Mouse (Mus musculus) gastrocnemius, postnatal 14 days (tissue): ENCODE data around the gene Hs3st6. TPM values are rescaled to one million over a fixed set of nuclear protein-coding genes. Genes with fewer than 3 reads are reported as not detected.

Source experiments
- total RNA-seq, 2 experiments: library from RNA; stranded (reverse); gene quantifications; 2 replicates each; pipeline ENCODE4 v1.2.3; 2021

Hs3st6 gene
- total RNA-seq, 2 experiments from 2014 or later, result not detected

Other genes starting within 250 kb of the Hs3st6 start
- 10 to 100 TPM; 31.9 to 33.4 TPM for gene Traf7, start 225.1 kb upstream of the Hs3st6 start, total RNA-seq
- gene Rab26, start 218.8 kb upstream of the Hs3st6 start, total RNA-seq, result under 1 TPM; 0.21 to 0.27 TPM
- gene Pkd1, start 203.2 kb upstream of the Hs3st6 start, total RNA-seq, result 10 to 100 TPM; 32.0 to 36.1 TPM
- 10 to 100 TPM; 50.6 to 53.0 TPM for gene Tsc2, start 120.4 kb upstream of the Hs3st6 start, total RNA-seq
- gene Nthl1, start 120.3 kb upstream of the Hs3st6 start, total RNA-seq, result 1 to 10 TPM; 2.2 to 3.6 TPM
- gene Slc9a3r2, start 102.7 kb upstream of the Hs3st6 start, total RNA-seq, result 10 to 100 TPM; 36.2 to 46.3 TPM
- gene Npw, start 94.5 kb upstream of the Hs3st6 start, total RNA-seq, result not detected
- gene Zfp598, start 83.3 kb upstream of the Hs3st6 start, total RNA-seq, result 10 to 100 TPM; 13.9 to 16.3 TPM
- gene Syngr3, start 63.0 kb upstream of the Hs3st6 start, total RNA-seq, result not detected
- gene Gfer, start 56.8 kb upstream of the Hs3st6 start, total RNA-seq, result 10 to 100 TPM; 23.0 to 25.0 TPM
- under 1 TPM; 0.44 to 0.94 TPM for gene Noxo1, start 56.8 kb upstream of the Hs3st6 start, total RNA-seq
- 10 to 100 TPM; 16.3 to 19.6 TPM for gene Tbl3, start 45.3 kb upstream of the Hs3st6 start, total RNA-seq
- not detected for gene Rnf151, start 34.9 kb upstream of the Hs3st6 start, total RNA-seq
- gene Rps2, start 34.9 kb upstream of the Hs3st6 start, total RNA-seq, result 100 to 1,000 TPM; 643 to 719 TPM
- gene Ndufb10, start 28.5 kb upstream of the Hs3st6 start, total RNA-seq, result 100 to 1,000 TPM; 467 to 532 TPM
- 100 to 1,000 TPM; 781 to 864 TPM for gene Rpl3l, start 25.2 kb upstream of the Hs3st6 start, total RNA-seq
- 100 to 1,000 TPM; 143 to 165 TPM for gene Msrb1, start 16.3 kb upstream of the Hs3st6 start, total RNA-seq
- gene Meiob, start 51.3 kb downstream of the Hs3st6 start, total RNA-seq, result not detected
- 10 to 100 TPM; 71.1 to 77.2 TPM for gene Hagh, start 87.2 kb downstream of the Hs3st6 start, total RNA-seq
- gene Fahd1, start 97.4 kb downstream of the Hs3st6 start, total RNA-seq, result 10 to 100 TPM; 38.9 to 46.1 TPM
- 1 to 10 TPM; 2.9 TPM for gene Igfals, start 113.0 kb downstream of the Hs3st6 start, total RNA-seq
- gene Nubp2, start 133.4 kb downstream of the Hs3st6 start, total RNA-seq, result 10 to 100 TPM; 12.5 to 14.6 TPM
- 10 to 100 TPM; 24.4 to 29.2 TPM for gene Spsb3, start 133.7 kb downstream of the Hs3st6 start, total RNA-seq
- gene Eme2, start 142.1 kb downstream of the Hs3st6 start, total RNA-seq, result 10 to 100 TPM; 13.9 to 14.5 TPM
- 100 to 1,000 TPM; 118 to 120 TPM for gene Mrps34, start 142.1 kb downstream of the Hs3st6 start, total RNA-seq
- 1 to 10 TPM; 7.6 to 9.0 TPM for gene Nme3, start 143.5 kb downstream of the Hs3st6 start, total RNA-seq
- 10 to 100 TPM; 16.3 to 19.2 TPM for gene Mapk8ip3, start 184.0 kb downstream of the Hs3st6 start, total RNA-seq
- 10 to 100 TPM in 1 of 2 experiments, 1 to 10 TPM in 1; 8.2 to 13.3 TPM for gene Jpt2, start 207.7 kb downstream of the Hs3st6 start, total RNA-seq